Mouse (Mus musculus): ENCODE measurements around the gene Ecsit.

DNA sequence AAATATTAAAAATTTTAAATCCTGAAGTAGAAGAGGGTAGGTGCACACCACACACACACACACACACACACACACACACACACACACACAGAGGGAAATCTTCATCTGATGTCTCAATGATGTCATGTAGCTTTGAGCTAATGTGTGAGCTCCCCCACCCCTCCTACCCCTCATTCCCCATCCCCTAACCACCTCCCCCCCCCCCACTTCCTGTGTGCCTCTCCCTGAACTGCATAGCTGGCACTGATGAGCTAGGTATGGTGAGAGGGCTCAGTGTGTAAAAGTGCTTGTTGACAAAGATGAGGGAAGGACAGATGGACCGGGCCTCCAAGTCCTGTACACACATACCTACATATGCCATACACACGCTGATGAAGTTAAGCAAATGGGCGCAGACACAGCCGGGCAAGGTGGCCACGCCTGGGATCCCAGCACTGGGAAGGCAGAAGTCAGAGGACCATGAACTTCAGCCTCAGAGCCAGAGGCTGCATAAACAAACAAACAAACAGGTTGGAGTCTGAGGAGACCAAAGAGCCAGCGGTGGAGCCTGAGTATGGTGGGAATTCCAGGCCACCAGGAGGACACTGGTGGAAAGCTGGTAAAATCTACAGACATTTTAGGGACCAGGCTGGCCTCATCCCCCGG lies 49.1 kb upstream of the Ecsit start:
- no peak for TF ChIP-seq EP300 (IDR thresholded peaks at IDR 0.05; ENCODE audit: insufficient read depth, low read depth, low read length)
- no peak for TF ChIP-seq POLR2A (IDR thresholded peaks at IDR 0.05; ENCODE audit: insufficient read depth, low read depth, low read length)
